Mouse (Mus musculus): Measurements from ENCODE around the gene Hoxb9. TPM values are rescaled to one million over a fixed set of nuclear protein-coding genes. Genes with fewer than 3 reads are reported as not detected.

Gene Hoxb9
- polyA plus RNA-seq, 1 experiment: 0.14 TPM

DNA sequence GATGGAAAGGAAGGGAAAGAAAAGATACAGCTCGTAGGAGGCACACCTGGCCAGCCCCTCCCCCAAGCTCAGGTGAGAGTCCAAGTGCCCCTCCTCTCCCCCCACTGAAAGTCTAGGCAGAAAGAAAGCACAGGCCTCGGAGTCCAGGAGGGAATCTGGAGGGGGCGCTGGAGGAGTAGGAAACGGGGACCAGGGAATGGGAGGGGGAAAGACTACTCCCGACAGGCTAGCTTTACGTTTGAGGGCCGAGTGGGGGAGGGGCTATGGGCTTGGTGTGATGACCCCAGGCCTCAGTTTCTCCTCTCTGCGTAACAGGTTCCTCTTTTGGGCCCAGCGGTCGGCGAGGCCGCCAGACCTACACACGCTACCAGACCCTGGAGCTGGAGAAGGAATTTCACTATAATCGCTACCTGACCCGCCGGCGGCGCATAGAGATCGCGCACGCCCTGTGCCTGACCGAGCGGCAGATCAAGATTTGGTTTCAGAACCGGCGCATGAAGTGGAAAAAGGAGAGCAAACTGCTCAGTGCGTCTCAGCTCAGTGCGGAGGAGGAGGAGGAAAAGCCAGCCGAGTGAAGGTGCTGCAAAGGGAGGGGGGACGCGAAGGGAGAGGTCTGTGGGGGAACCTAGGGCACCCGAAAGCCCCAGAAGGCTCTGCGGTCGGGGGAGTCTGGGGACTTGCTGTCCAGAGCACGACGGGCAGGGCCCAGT is 29.3 kb downstream of the Hoxb9 start:
- Histone ChIP-seq H3K27me3 (ENCODE audit: control insufficient read depth, insufficient read depth, low read length) (peaks cover 81% of the 10 kb centered on the region), H3K4me3 (ENCODE audit: low read depth, low read length) (peak overlapping the region; percentile 67), H3K36me3 (ENCODE audit: control insufficient read depth, insufficient read depth, low read length) (no peaks in the 10 kb centered on the region), H3K4me1 (ENCODE audit: control insufficient read depth, insufficient read depth, insufficient read length, low read length) (peaks cover 5% of the 10 kb centered on the region; the same call in 1 of the 2 replicates), H3K27ac (ENCODE audit: insufficient read depth, low read depth, low read length) (no peak overlapping the region)
- TF ChIP-seq CTCF (IDR thresholded peaks at IDR 0.05; ENCODE audit: extremely low read depth, insufficient read length, insufficient replicate concordance, low read depth, low read length) (no peak), POLR2A (IDR thresholded peaks at IDR 0.05; ENCODE audit: low read depth, low read length) (no peak)
- WGBS: 22% methylated on average over 35 of the region's 35 CpGs

DNA sequence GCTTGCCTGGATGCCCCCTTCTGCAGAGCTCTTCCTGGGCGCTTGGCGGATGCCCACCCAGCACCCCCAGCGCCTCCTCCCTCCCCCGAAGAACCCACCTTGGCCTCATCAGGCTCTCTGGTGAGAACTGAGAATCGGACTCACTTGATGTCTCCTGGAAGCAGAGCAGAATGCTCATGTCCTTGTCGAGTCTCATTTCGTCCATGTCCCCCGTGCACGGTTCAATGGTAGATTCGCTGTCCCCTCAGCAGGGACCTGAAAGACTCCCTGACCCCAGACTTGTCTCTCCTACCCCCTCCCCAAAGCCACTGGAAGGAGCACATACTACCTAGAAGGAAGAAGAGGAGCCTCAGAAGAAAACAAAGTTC is 29.8 kb downstream of the Hoxb9 start:
- 45% methylated on average over 10 of the region's 10 CpGs for WGBS
- Histone ChIP-seq H3K4me3 (ENCODE audit: low read depth, low read length) (no peak overlapping the region), H3K4me1 (ENCODE audit: control insufficient read depth, insufficient read depth, insufficient read length, low read length) (peaks cover 4% of the 10 kb centered on the region; the same call in 1 of the 2 replicates), H3K27me3 (ENCODE audit: control insufficient read depth, insufficient read depth, low read length) (peaks cover 77% of the 10 kb centered on the region), H3K27ac (ENCODE audit: insufficient read depth, low read depth, low read length) (no peak overlapping the region), H3K36me3 (ENCODE audit: control insufficient read depth, insufficient read depth, low read length) (no peaks in the 10 kb centered on the region)
- no peak for TF ChIP-seq CTCF (IDR thresholded peaks at IDR 0.05; ENCODE audit: extremely low read depth, insufficient read length, insufficient replicate concordance, low read depth, low read length)
- no peak for TF ChIP-seq POLR2A (IDR thresholded peaks at IDR 0.05; ENCODE audit: low read depth, low read length)

DNA sequence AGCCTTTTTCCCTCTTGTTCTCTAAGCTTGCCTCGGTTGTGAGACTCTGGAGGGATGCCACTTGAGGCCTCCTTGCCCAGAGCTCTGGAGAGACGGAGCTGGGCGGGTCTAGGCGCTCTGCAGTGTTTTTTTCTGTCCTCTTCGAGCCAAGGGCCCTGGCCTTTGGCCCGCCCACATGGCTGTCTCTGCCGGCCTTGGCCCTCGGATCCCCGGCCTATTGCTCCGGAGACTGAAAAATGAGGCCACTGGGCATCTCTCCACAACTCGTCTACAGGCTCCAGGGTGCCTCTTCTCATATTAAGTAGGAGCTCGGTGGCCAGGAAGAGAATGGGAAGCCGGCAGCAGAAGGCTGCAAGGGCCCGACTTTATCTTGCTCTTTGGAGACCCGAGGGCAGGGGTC is 30.6 kb downstream of the Hoxb9 start:
- Histone ChIP-seq H3K36me3 (ENCODE audit: control insufficient read depth, insufficient read depth, low read length) (no peaks in the 10 kb centered on the region), H3K4me3 (ENCODE audit: low read depth, low read length) (no peak overlapping the region), H3K27ac (ENCODE audit: insufficient read depth, low read depth, low read length) (no peak overlapping the region), H3K4me1 (ENCODE audit: control insufficient read depth, insufficient read depth, insufficient read length, low read length) (peaks cover 4% of the 10 kb centered on the region; the same call in 1 of the 2 replicates), H3K27me3 (ENCODE audit: control insufficient read depth, insufficient read depth, low read length) (peaks cover 73% of the 10 kb centered on the region)
- no peak for TF ChIP-seq CTCF (IDR thresholded peaks at IDR 0.05; ENCODE audit: extremely low read depth, insufficient read length, insufficient replicate concordance, low read depth, low read length)
- TF ChIP-seq POLR2A (IDR thresholded peaks at IDR 0.05; ENCODE audit: low read depth, low read length): no peak
- 26% methylated on average over 15 of the region's 15 CpGs for WGBS

DNA sequence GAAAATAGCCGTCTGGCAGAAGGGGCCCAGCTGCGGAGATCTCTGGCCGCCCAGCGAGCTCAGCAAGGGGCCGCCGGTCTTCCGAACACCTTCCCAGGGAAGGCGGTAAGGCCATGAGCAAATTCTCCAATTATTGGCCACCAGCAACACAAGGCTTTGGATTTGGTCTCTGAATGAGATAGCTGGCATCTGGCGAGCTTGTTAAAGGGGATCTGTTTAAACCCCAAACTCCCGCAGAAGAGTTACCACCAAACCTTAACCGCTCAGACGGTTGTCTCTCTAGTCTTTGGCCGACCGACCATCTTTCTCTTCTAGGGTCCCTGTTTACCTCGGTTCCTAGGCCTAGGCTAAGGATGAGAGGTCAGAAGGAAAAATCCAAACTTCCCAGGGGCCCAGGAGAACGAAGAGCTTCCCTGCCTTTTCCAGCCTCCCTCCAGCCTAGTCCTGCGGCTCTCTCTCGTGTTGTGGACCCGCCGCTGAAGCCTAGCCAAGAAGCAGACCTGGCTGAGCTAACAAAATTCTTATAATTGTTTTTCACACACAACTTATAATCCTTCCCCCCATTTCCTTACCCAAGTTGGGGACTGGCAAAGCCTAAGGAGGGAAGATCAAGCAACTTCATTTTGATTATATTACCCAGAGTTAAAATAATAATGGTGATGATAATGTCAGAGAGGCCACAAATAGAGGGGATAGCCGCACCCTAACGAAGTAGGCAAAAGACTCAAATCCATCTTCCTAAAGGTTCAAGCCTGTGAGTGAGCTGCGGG is 31.3 kb downstream of the Hoxb9 start:
- Histone ChIP-seq H3K27ac (ENCODE audit: insufficient read depth, low read depth, low read length) (no peak overlapping the region), H3K27me3 (ENCODE audit: control insufficient read depth, insufficient read depth, low read length) (peaks cover 67% of the 10 kb centered on the region), H3K4me1 (ENCODE audit: control insufficient read depth, insufficient read depth, insufficient read length, low read length) (peaks cover 4% of the 10 kb centered on the region; the same call in 1 of the 2 replicates), H3K36me3 (ENCODE audit: control insufficient read depth, insufficient read depth, low read length) (no peaks in the 10 kb centered on the region), H3K4me3 (ENCODE audit: low read depth, low read length) (no peak overlapping the region)
- no peak for TF ChIP-seq CTCF (IDR thresholded peaks at IDR 0.05; ENCODE audit: extremely low read depth, insufficient read length, insufficient replicate concordance, low read depth, low read length)
- TF ChIP-seq POLR2A (IDR thresholded peaks at IDR 0.05; ENCODE audit: low read depth, low read length): no peak
- 45% methylated on average over 23 of the region's 23 CpGs for WGBS

DNA sequence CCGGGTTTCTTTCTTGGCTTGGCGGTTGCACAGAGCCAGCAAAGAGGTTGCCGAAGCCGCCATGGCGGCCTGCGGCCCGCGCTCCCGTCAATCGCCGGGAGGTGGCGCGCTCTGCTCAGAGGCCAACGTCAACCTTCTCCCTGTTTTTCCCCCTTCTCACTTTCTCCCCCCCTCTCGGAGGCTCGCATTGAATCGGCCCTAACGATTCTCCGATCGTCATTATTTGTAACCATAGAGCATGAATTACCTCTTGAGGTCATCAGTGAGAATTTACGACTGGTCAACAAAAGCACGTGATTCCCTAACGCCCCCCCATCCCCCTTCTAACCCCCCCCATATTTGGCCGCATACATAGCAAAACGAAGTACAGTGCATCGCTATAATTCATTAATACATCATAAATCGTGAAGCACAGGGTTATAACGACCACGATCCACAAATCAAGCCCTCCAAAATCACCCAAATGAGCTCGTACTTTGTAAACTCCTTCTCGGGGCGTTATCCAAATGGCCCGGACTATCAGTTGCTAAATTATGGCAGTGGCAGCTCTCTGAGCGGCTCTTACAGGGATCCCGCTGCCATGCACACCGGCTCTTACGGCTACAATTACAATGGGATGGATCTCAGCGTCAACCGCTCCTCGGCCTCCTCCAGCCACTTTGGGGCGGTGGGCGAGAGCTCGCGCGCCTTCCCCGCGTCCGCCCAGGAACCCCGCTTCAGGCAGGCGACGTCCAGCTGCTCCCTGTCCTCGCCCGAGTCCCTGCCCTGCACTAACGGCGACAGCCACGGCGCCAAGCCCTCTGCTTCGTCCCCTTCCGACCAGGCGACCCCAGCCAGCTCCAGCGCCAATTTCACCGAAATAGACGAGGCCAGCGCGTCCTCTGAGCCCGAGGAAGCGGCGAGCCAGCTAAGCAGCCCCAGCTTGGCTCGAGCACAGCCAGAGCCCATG is 32.2 kb downstream of the Hoxb9 start, which contains the start of gene Hoxb5:
Hoxb5 (plus strand) TSS at position 186 of the 949 bp plus-strand sequence.
- Histone ChIP-seq H3K36me3 (ENCODE audit: control insufficient read depth, insufficient read depth, low read length) (no peaks in the 10 kb centered on the region), H3K4me3 (ENCODE audit: low read depth, low read length) (peak within 1 kb of the TSS; percentile 52), H3K27ac (ENCODE audit: insufficient read depth, low read depth, low read length) (peak within 1 kb of the TSS; percentile 61), H3K27me3 (ENCODE audit: control insufficient read depth, insufficient read depth, low read length) (peaks cover 62% of the 10 kb centered on the region), H3K4me1 (ENCODE audit: control insufficient read depth, insufficient read depth, insufficient read length, low read length) (peaks cover 4% of the 10 kb centered on the region; the same call in 1 of the 2 replicates)
- WGBS: 10% methylated on average over 69 of the region's 69 CpGs
- TF ChIP-seq CTCF (IDR thresholded peaks at IDR 0.05; ENCODE audit: extremely low read depth, insufficient read length, insufficient replicate concordance, low read depth, low read length): peak; percentile 79
- no peak for TF ChIP-seq POLR2A (IDR thresholded peaks at IDR 0.05; ENCODE audit: low read depth, low read length)

DNA sequence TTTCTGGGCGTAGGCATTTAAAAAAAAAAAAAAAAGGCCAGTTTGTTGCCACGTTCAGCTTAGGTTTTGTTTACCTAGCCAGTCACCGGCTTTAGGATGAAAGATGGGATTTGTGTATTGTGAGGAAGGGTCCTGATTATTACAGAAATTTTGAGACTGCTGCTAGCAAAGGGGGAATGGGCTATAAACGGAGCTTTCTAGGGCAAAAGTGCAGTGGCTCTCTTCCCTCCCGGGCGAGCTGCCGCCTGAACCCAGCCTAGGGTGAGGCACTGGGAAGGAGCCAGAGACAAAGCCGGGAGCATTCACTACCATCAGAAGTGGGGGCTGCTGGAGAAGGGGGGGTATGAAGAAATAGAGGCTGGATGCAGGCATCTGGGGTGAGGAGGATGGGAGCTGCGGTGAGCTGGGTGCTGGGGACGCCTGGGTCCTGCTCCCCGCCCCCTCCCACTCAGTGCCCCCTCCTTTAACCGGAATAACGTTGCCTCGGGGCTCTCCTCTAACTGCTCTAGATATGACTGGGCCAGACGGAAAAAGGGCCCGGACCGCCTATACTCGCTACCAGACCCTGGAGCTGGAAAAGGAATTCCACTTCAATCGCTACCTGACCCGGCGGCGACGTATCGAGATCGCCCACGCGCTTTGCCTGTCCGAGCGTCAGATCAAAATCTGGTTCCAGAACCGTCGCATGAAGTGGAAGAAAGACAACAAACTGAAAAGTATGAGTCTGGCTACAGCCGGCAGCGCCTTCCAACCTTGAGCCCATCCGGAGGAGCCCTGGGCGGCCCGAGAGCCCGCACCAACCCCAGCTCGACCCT is 33.3 kb downstream of the Hoxb9 start:
- Histone ChIP-seq H3K4me1 (ENCODE audit: control insufficient read depth, insufficient read depth, insufficient read length, low read length) (peaks cover 2% of the 10 kb centered on the region; the same call in 1 of the 2 replicates), H3K27ac (ENCODE audit: insufficient read depth, low read depth, low read length) (peak overlapping the region; percentile 43; the same call in 1 of the 2 replicates), H3K36me3 (ENCODE audit: control insufficient read depth, insufficient read depth, low read length) (no peaks in the 10 kb centered on the region), H3K27me3 (ENCODE audit: control insufficient read depth, insufficient read depth, low read length) (peaks cover 53% of the 10 kb centered on the region), H3K4me3 (ENCODE audit: low read depth, low read length) (peak overlapping the region; percentile 53)
- TF ChIP-seq CTCF (IDR thresholded peaks at IDR 0.05; ENCODE audit: extremely low read depth, insufficient read length, insufficient replicate concordance, low read depth, low read length) (no peak), POLR2A (IDR thresholded peaks at IDR 0.05; ENCODE audit: low read depth, low read length) (no peak)
- WGBS: 25% methylated on average over 38 of the region's 38 CpGs
